Mouse (Mus musculus): ENCODE results near the gene Gm15557.

GRCm38 (mm10) chr2:155989085-155989484 is 48.6 kb downstream of the Gm15557 start:
- TF ChIP-seq CTCF (IDR thresholded peaks at IDR 0.05; ENCODE audit: low read depth, low read length) (no peak), POLR2A (IDR thresholded peaks at IDR 0.05; ENCODE audit: borderline replicate concordance, low read depth, low read length) (no peak)
